Mouse (Mus musculus) kidney, embryonic 14.5 days (tissue): Measurements from ENCODE around the gene Gm8011. TPM values are rescaled to one million over a fixed set of nuclear protein-coding genes. Genes with fewer than 3 reads are reported as not detected.
"Not testable (repeated sequence)": the region's sequence is repeated elsewhere in the genome, so short reads cannot be mapped to it uniquely, and the experiment has no call there.

ENCODE experiments used
- ATAC-seq: fragments of 200-750 bp; cut with Nextera tagmentation; 2 replicates; pipeline ENCODE4 v1.8.0; 2017; ENCODE audit warnings: moderate number of reproducible peaks, mild to moderate bottlenecking, moderate TSS enrichment, moderate library complexity; ENCODE audit not compliant: low FRiP score, low TSS enrichment
- H3K27ac ChIP-seq: fragments of 300-500 bp; sonication (generic); 2 replicates; pipeline ENCODE4 v1.5.1; 2014; ENCODE audit warnings: low read depth, mild to moderate bottlenecking, low read length, moderate library complexity, mixed read lengths
- H3K27me3 ChIP-seq: fragments of 300-500 bp; sonication (generic); 2 replicates; pipeline ENCODE4 v1.6.1; 2014; ENCODE audit warnings: mild to moderate bottlenecking, low read length; ENCODE audit not compliant: control insufficient read depth, insufficient read depth
- H3K36me3 ChIP-seq: fragments of 300-500 bp; sonication (generic); 2 replicates; pipeline ENCODE4 v1.6.1; 2014; ENCODE audit warnings: low read length, mixed read lengths; ENCODE audit not compliant: control insufficient read depth, insufficient read depth
- H3K4me1 ChIP-seq: fragments of 300-500 bp; sonication (generic); 2 replicates; pipeline ENCODE4 v1.6.1; 2014; ENCODE audit warnings: low read length, mixed read lengths; ENCODE audit not compliant: control insufficient read depth, insufficient read depth
- H3K4me2 ChIP-seq: fragments of 300-500 bp; sonication (generic); replicated peaks from 2 replicates; pipeline ENCODE4 v1.6.1; 2014; ENCODE audit warnings: low read depth, mild to moderate bottlenecking, low read length
- H3K4me3 ChIP-seq: fragments of 300-500 bp; sonication (generic); 2 replicates; pipeline ENCODE4 v1.5.1; 2014; ENCODE audit warnings: mild to moderate bottlenecking, low read length
- H3K9ac ChIP-seq: fragments of 300-500 bp; sonication (generic); 2 replicates; pipeline ENCODE4 v1.6.1; 2014; ENCODE audit warnings: low read depth, mild to moderate bottlenecking, low read length, moderate library complexity
- H3K9me3 ChIP-seq: fragments of 300-500 bp; sonication (generic); 2 replicates; pipeline ENCODE4 v1.6.1; 2016; ENCODE audit warnings: low read length; ENCODE audit not compliant: control insufficient read depth
- WGBS: fragments of 180-500 bp; shearing (Covaris S2); extraction: QIAGEN DNeasy Blood & Tissue Kit; methylation state at CpG from one replicate; pipeline ENCODE4 v1.1.7; 2014; 5-methylcytosine and 5-hydroxymethylcytosine counted together
- polyA plus RNA-seq: library from polyadenylated mRNA; unstranded; fragments of >200 nt; fragmentation: Nextera tagmentation; extraction: Ambion mirVana; gene quantifications from 2 replicates; pipeline ENCODE4 v1.2.1, GENCODE M21; 2014

Gm8011 gene
- polyA plus RNA-seq: not detected in 2 replicates

GRCm38 (mm10) chr14:42463581-42463980, at the start of gene Gm8011:
Gene Gm8011, plus strand, starts transcription at chr14:42463881.
- not testable (repeated sequence) for H3K4me3 ChIP-seq, H3K36me3 ChIP-seq, H3K4me1 ChIP-seq, H3K27ac ChIP-seq, ATAC-seq, H3K4me2 ChIP-seq, H3K9me3 ChIP-seq, H3K9ac ChIP-seq, H3K27me3 ChIP-seq
- WGBS: 59% methylated on average over 2 of the region's 2 CpGs

GRCm38 (mm10) chr14:42439573-42439972, 24.1 kb upstream of the Gm8011 start, which contains the start of gene Gm8005:
Gene Gm8005, minus strand, starts transcription at chr14:42439673.
- H3K27me3 ChIP-seq, ATAC-seq, H3K4me3 ChIP-seq, H3K9me3 ChIP-seq, H3K4me2 ChIP-seq, H3K36me3 ChIP-seq, H3K4me1 ChIP-seq, H3K9ac ChIP-seq, H3K27ac ChIP-seq: not testable (repeated sequence)
- 100% methylated on average over 2 of the region's 4 CpGs for WGBS

DNA sequence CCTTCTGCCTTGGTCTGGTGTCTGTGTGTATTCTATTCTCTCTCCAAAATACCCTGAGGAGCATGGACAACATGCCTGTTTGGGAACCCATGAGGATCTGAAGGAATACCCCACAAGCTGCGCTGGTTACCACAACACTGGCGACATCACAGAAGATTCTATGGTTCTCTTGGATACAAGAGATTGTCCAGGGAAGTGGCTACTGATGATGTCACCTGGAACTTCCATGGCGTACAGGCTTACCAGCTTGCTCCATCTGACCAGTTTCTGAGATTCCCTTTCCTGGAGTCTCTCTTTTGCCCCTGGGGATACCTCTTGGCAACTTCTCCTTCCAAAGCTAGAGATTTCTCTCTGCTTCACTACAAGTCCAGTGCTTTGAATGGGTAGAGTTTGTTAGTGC, 38.6 kb downstream of the Gm8011 start, which contains the start of gene Gm8020:
Gm8020 (minus strand) TSS at position 101 of the 400 bp plus-strand sequence.
- H3K4me1 ChIP-seq, H3K4me2 ChIP-seq, H3K27me3 ChIP-seq, H3K27ac ChIP-seq, H3K9me3 ChIP-seq, H3K4me3 ChIP-seq, H3K9ac ChIP-seq, ATAC-seq, H3K36me3 ChIP-seq: not testable (repeated sequence)
- no CpG with 5 or more reads among the region's 3 CpGs for WGBS

Other genes starting within 250 kb of the Gm8011 start
- not detected in 2 replicates for gene Gm17026, start 203.8 kb upstream of the Gm8011 start, polyA plus RNA-seq
- gene Gm9611, start 166.5 kb upstream of the Gm8011 start, polyA plus RNA-seq: not detected in 2 replicates
- gene Gm7995, start 153.7 kb upstream of the Gm8011 start, polyA plus RNA-seq: not detected in 2 replicates
- gene Gm8005, start 24.2 kb upstream of the Gm8011 start, polyA plus RNA-seq: not detected in 2 replicates
- not detected in 2 replicates for gene Gm8020, start 38.5 kb downstream of the Gm8011 start, polyA plus RNA-seq
- not detected in 2 replicates for gene Gm8024, start 60.4 kb downstream of the Gm8011 start, polyA plus RNA-seq
- not detected in 2 replicates for gene Gm17124, start 136.0 kb downstream of the Gm8011 start, polyA plus RNA-seq
- gene Gm3633, start 178.0 kb downstream of the Gm8011 start, polyA plus RNA-seq: not detected in 2 replicates
- gene Gm10378, start 192.1 kb downstream of the Gm8011 start, polyA plus RNA-seq: not detected in 2 replicates